Comparison of ENCODE assay signal across 8 mouse cellular contexts in the genomic region with DNA sequence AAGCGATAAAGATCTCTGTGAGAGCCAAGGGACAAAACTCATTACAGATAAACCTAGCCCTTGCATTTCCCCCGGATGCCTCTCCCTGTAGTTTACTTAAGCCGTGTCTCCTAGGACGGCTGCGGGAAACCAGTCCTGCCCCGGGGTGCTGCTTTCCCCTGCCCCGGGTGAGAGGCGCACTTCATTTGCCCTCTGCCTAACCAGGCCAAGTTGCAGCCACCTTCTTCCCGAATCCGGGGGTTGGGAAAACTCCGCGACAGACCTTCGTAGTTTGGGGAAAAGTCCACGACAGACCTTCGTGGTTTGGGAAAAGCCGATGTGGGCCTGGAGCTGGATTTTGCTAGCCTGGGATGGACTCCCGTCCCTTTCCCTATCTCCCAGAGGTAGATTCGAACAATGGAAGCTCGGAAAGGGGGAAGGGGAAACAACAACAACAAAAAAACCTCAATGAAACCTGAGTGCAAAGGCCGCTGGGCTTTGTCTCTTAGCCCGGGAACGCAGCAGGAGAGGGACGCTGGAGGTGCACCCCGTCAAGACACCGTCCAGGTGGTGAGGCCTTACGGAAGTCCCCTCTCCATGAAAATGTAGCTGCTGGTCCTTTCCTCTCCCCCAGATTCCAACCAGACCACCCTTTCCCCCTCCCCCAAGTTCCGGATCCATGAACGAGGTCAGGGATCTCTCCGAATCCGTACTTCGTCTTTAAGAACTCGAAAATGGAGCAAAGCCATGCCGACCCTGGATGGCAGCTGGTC. TPM values are rescaled to one million over a fixed set of nuclear protein-coding genes. Genes with fewer than 3 reads are reported as not detected.
DNase-seq lines count a peak whose midpoint lies in the region; ATAC-seq and TF ChIP-seq lines count a peak whose summit lies in the region.

No protein-coding gene starts in this region.

- no peaks in the 10 kb centered on the region for H3K9me3 ChIP-seq in E14TG2a.4 (ENCODE audit: low read length)
- no peaks in the 10 kb centered on the region for H3K9me3 ChIP-seq in forebrain, embryonic 12.5 days
- no peaks in the 10 kb centered on the region for H3K9me3 ChIP-seq in stomach, postnatal 0 days (ENCODE audit: control insufficient read depth, low read length)

- ATAC-seq in forebrain, embryonic 12.5 days (ENCODE audit: low FRiP score), result no peak; the same call in 1 of the 2 replicates
- ATAC-seq in stomach, postnatal 0 days (ENCODE audit: low FRiP score, low TSS enrichment), result peak; percentile 18; the same call in 1 of the 2 replicates

- H3K9ac ChIP-seq in forebrain, embryonic 12.5 days, result peak overlapping the region; percentile 85
- H3K9ac ChIP-seq in stomach, postnatal 0 days (ENCODE audit: low read length), result peak overlapping the region; percentile 82

- H3K4me2 ChIP-seq in forebrain, embryonic 12.5 days, result peak overlapping the region; percentile 95
- peak overlapping the region; percentile 95 for H3K4me2 ChIP-seq in stomach, postnatal 0 days (replicated peaks; ENCODE audit: low read depth)

- H3K4me1 ChIP-seq in E14TG2a.4 (replicated peaks; ENCODE audit: low read depth, low read length), result peaks cover 41% of the 10 kb centered on the region
- H3K4me1 ChIP-seq in forebrain, embryonic 12.5 days, result peaks cover 20% of the 10 kb centered on the region
- H3K4me1 ChIP-seq in stomach, postnatal 0 days (replicated peaks; ENCODE audit: control insufficient read depth, insufficient read depth), result no peaks in the 10 kb centered on the region; the same call in none of the 2 replicates

- no peak for TF ChIP-seq CTCF in E14TG2a.4 (conservative IDR thresholded peaks at IDR 0.05; ENCODE audit: low read length)
- no peak for TF ChIP-seq CTCF in stomach, postnatal 0 days (IDR thresholded peaks at IDR 0.05; ENCODE audit: low read depth)

- peak; percentile 71 for DNase-seq in adrenal gland, adult 2 months
- DNase-seq in heart, postnatal 4 days, result peak; percentile 42
- DNase-seq in layer of hippocampus, postnatal 25 days (ENCODE audit: extremely low spot score in 1 of 2, low spot score in 1 of 2), result peak; percentile 8 to 36
- DNase-seq in lung, postnatal 36 days, result peak; percentile 43
- DNase-seq in stomach, postnatal 0 days (ENCODE audit: low spot score), result peak; percentile 35
- no peak for DNase-seq in yolk sac, embryonic 10.5 days (ENCODE audit: low spot score)

- H3K4me3 ChIP-seq in E14TG2a.4 (replicated peaks; ENCODE audit: low read length), result peak overlapping the region; percentile 94
- peak overlapping the region; percentile 69 for H3K4me3 ChIP-seq in forebrain, embryonic 12.5 days (replicated peaks)
- peak overlapping the region; percentile 78 for H3K4me3 ChIP-seq in stomach, postnatal 0 days (ENCODE audit: low read depth, low read length)

- H3K36me3 ChIP-seq in E14TG2a.4 (ENCODE audit: insufficient read depth, low read length), result 0 out of 2 replicates have a peak, but pooled peaks cover 3% of the 10 kb centered on the region
- no peaks in the 10 kb centered on the region for H3K36me3 ChIP-seq in forebrain, embryonic 12.5 days (replicated peaks)
- H3K36me3 ChIP-seq in stomach, postnatal 0 days (ENCODE audit: control insufficient read depth, insufficient read depth, low read length), result no peaks in the 10 kb centered on the region

- peaks cover 35% of the 10 kb centered on the region for H3K27me3 ChIP-seq in E14TG2a.4 (ENCODE audit: insufficient read depth, low read length)
- peaks cover 8% of the 10 kb centered on the region for H3K27me3 ChIP-seq in forebrain, embryonic 12.5 days
- H3K27me3 ChIP-seq in stomach, postnatal 0 days (ENCODE audit: control insufficient read depth, insufficient read depth, low read length), result no peaks in the 10 kb centered on the region

- H3K27ac ChIP-seq in forebrain, embryonic 12.5 days, result peak overlapping the region; percentile 94
- H3K27ac ChIP-seq in stomach, postnatal 0 days (replicated peaks), result peak overlapping the region; percentile 95

- TF ChIP-seq EP300 in stomach, postnatal 0 days (optimal IDR thresholded peaks at IDR 0.05), result no peak

- WGBS in forebrain, embryonic 12.5 days, result 2% methylated on average over 33 of the region's 33 CpGs
- WGBS in stomach, postnatal 0 days, result 2% methylated on average over 33 of the region's 33 CpGs

RNA-seq across cellular contexts. Expression of a gene that starts 0.6 kb away (rescaled TPM):
- total RNA-seq in adrenal gland, adult 2 months (2021), result 100 to 1,000 TPM in 1 of 2 experiments, 10 to 100 TPM in 1; 92.6 to 116 TPM
- polyA plus RNA-seq in adrenal gland, adult 2 months (2012; rRNA removed), result 75.9 and 130 TPM in 2 replicates
- 40.3 and 44.9 TPM in 2 replicates for polyA plus RNA-seq in forebrain, embryonic 12.5 days (2016; fragmentation: Nextera tagmentation; extraction: Ambion mirVana)
- 10 to 100 TPM; 69.3 to 72.5 TPM for total RNA-seq in heart, postnatal 4 days (2021)
- 100 to 1,000 TPM; 109 to 133 TPM for total RNA-seq in layer of hippocampus, postnatal 25 days (2021)
- polyA plus RNA-seq in stomach, postnatal 0 days (2015; fragmentation: Nextera tagmentation; extraction: Ambion mirVana), result 5.4 and 6.2 TPM in 2 replicates
